Mouse (Mus musculus) T-helper 17 cell (primary cell): ENCODE data around the gene Mms19.
"Not testable (repeated sequence)": the region's sequence is repeated elsewhere in the genome, so short reads cannot be mapped to it uniquely, and the experiment has no call there.

Experiments used
- in situ Hi-C, 2 experiments: fragments of 300-600 bp; cut with MboI, MseI; formaldehyde crosslinking; loops; 1 replicate in 1 of 2; 2 replicates in 1 of 2; pipeline ENCODE4 v1.15.1; 2025; ENCODE audit warnings: high pct_unique_total_duplicates in 2 of 2

Mms19 gene

GRCm38 (mm10) chr19:41938539-41938938 lies 42.4 kb downstream of the Mms19 start:
- in situ Hi-C loops: loop anchor here in 1 of 2 experiments (5.0 to 25.0 kb wide), 2 partner anchors 39 to 1749 kb away; partner anchors contain the start of gene Entpd7

GRCm38 (mm10) chr19:41935921-41936320 lies 45.0 kb downstream of the Mms19 start:
- in situ Hi-C loops: loop anchor here in 1 of 2 experiments (5.0 to 25.0 kb wide), 2 partner anchors 41 to 1751 kb away; partner anchors contain the start of gene Entpd7

- in situ Hi-C loops: loop anchor here in 1 of 2 experiments (25.0 kb wide), 1 partner anchor 1753 kb away; the partner anchor contains the start of gene Entpd7
These were observed 46.8 kb downstream of the Mms19 start for GRCm38 (mm10) chr19:41934124-41934523.

- in situ Hi-C loops: loop anchor here in 1 of 2 experiments (25.0 kb wide), 1 partner anchor 1754 kb away; the partner anchor contains the start of gene Entpd7
These were observed 47.5 kb downstream of the Mms19 start, which contains the start of the genes Exosc1 and Zdhhc16 for GRCm38 (mm10) chr19:41933179-41934086. Gene Exosc1 (minus strand): TSS chr19:41933423. Gene Zdhhc16 (plus strand): TSS chr19:41933480.

- in situ Hi-C loops: loop anchor here in 1 of 2 experiments (25.0 kb wide), 1 partner anchor 1755 kb away; the partner anchor contains the start of gene Entpd7
These were observed 48.3 kb downstream of the Mms19 start for GRCm38 (mm10) chr19:41932686-41933085.

- in situ Hi-C loops: no loop called here
These were observed 60.4 kb downstream of the Mms19 start for GRCm38 (mm10) chr19:41920412-41921067.

- in situ Hi-C loops: no loop called here
These were observed 61.5 kb downstream of the Mms19 start for GRCm38 (mm10) chr19:41919471-41919870.

GRCm38 (mm10) chr19:41916853-41917252 lies 64.1 kb downstream of the Mms19 start:
- in situ Hi-C loops: no loop called here

- in situ Hi-C loops: no loop called here
These were observed 65.7 kb downstream of the Mms19 start for GRCm38 (mm10) chr19:41915294-41915693.

- in situ Hi-C loops: not testable (repeated sequence)
These were observed 66.4 kb downstream of the Mms19 start for GRCm38 (mm10) chr19:41914592-41914882.

GRCm38 (mm10) chr19:41913774-41914591 lies 67.0 kb downstream of the Mms19 start:
- in situ Hi-C loops: no loop called here

- in situ Hi-C loops: no loop called here
These were observed 68.6 kb downstream of the Mms19 start for GRCm38 (mm10) chr19:41912121-41913080.

- in situ Hi-C loops: no loop called here
These were observed 69.5 kb downstream of the Mms19 start, which contains the start of gene Pgam1 for GRCm38 (mm10) chr19:41911178-41912073. Gene Pgam1 (plus strand): TSS chr19:41911923.

- in situ Hi-C loops: no loop called here
These were observed 70.6 kb downstream of the Mms19 start for GRCm38 (mm10) chr19:41910396-41910795.

GRCm38 (mm10) chr19:41908736-41909135 lies 72.2 kb downstream of the Mms19 start:
- in situ Hi-C loops: no loop called here

- in situ Hi-C loops: no loop called here
These were observed 73.7 kb downstream of the Mms19 start for GRCm38 (mm10) chr19:41907079-41907760.

GRCm38 (mm10) chr19:41906311-41907078 lies 74.5 kb downstream of the Mms19 start:
- in situ Hi-C loops: no loop called here

- in situ Hi-C loops: no loop called here
These were observed 75.7 kb downstream of the Mms19 start for GRCm38 (mm10) chr19:41905246-41905645.
